Mouse (Mus musculus) C2C12 (cell line): ENCODE measurements around the gene Sys1. TPM values are rescaled to one million over a fixed set of nuclear protein-coding genes. Genes with fewer than 3 reads are reported as not detected.

ENCODE experiments used
- H3K27me3 ChIP-seq: one replicate; pipeline ENCODE4 v1.6.1; 2011; ENCODE audit not compliant: control insufficient read depth, insufficient read depth, insufficient read length
- H3K36me3 ChIP-seq: one replicate; pipeline ENCODE4 v1.6.1; 2011; ENCODE audit not compliant: control insufficient read depth, insufficient read depth
- H3K4me3 ChIP-seq: one replicate; pipeline ENCODE4 v1.5.1; 2011; ENCODE audit warnings: mild to moderate bottlenecking, control low read depth; ENCODE audit not compliant: poor library complexity, insufficient read depth, severe bottlenecking
- H3K79me2 ChIP-seq: one replicate; pipeline ENCODE4 v1.6.1; 2011; ENCODE audit not compliant: control insufficient read depth, insufficient read depth
- H3K79me3 ChIP-seq: one replicate; pipeline ENCODE4 v1.6.1; 2011; ENCODE audit warnings: low read depth, control low read depth
- H3ac ChIP-seq: one replicate; pipeline ENCODE3; 2011; ENCODE audit warnings: low read depth; ENCODE audit not compliant: control insufficient read depth, insufficient read length
- CEBPB ChIP-seq: IDR thresholded peaks from one replicate; pipeline ENCODE4 v1.6.1; 2011; ENCODE audit warnings: low read depth, mild to moderate bottlenecking, control low read depth, moderate library complexity
- CTCF ChIP-seq: IDR thresholded peaks from one replicate; pipeline ENCODE4 v1.5.1; 2011; ENCODE audit not compliant: control insufficient read depth, insufficient read depth, insufficient read length
- FOSL1 ChIP-seq: IDR thresholded peaks from one replicate; pipeline ENCODE4 v1.8.0; 2011; ENCODE audit warnings: mild to moderate bottlenecking, low read length; ENCODE audit not compliant: poor library complexity, insufficient read depth, severe bottlenecking
- MAX ChIP-seq: IDR thresholded peaks from one replicate; pipeline ENCODE4 v1.6.1; 2011; ENCODE audit warnings: mild to moderate bottlenecking, control low read depth
- MYOD1 ChIP-seq: IDR thresholded peaks from one replicate; pipeline ENCODE4 v1.6.1; 2011; ENCODE audit warnings: low read depth; ENCODE audit not compliant: control insufficient read depth, insufficient read length
- MYOG ChIP-seq: IDR thresholded peaks from one replicate; pipeline ENCODE4 v1.6.1; 2011; ENCODE audit not compliant: control insufficient read depth, insufficient read length; ENCODE audit errors: extremely low read depth
- USF1 ChIP-seq: IDR thresholded peaks from one replicate; pipeline ENCODE4 v1.6.1; 2011; ENCODE audit warnings: low read depth, mild to moderate bottlenecking, control low read depth, moderate library complexity
- polyA plus RNA-seq: library from polyadenylated mRNA; unstranded; fragments of >200 nt; fragmentation: generic; extraction: Trizol; gene quantifications from one replicate; pipeline ENCODE4 v1.2.1, GENCODE M21; 2012; ENCODE audit warnings: missing spikeins

The Sys1 gene
- polyA plus RNA-seq, 1 experiment, result 49.6 TPM

GRCm38 (mm10) chr2:164452000-164452676, 4.6 kb upstream of the Sys1 start:
- no peak for TF ChIP-seq MYOG
- TF ChIP-seq MYOD1, result peak; percentile 31
- Histone ChIP-seq H3K27me3 (no peaks in the 10 kb centered on the region), H3K4me3 (no peak overlapping the region), H3K79me3 (no peaks in the 10 kb centered on the region), H3K79me2 (no peaks in the 10 kb centered on the region), H3K36me3 (no peaks in the 10 kb centered on the region), H3ac (no peak overlapping the region)

- no peaks in the 10 kb centered on the region for H3K36me3 ChIP-seq
- H3K27me3 ChIP-seq, result no peaks in the 10 kb centered on the region
- H3K79me2 ChIP-seq, result no peaks in the 10 kb centered on the region
- TF ChIP-seq CTCF (no peak), MYOD1 (no peak), FOSL1 (no peak), CEBPB (no peak), MYOG (no peak), USF1 (no peak), MAX (no peak)
- no peak overlapping the region for H3K4me3 ChIP-seq
- no peaks in the 10 kb centered on the region for H3K79me3 ChIP-seq
- no peak overlapping the region for H3ac ChIP-seq
Measured at GRCm38 (mm10) chr2:164453047-164453757, 3.6 kb upstream of the Sys1 start.

GRCm38 (mm10) chr2:164453887-164454500, 2.8 kb upstream of the Sys1 start:
- H3K4me3 ChIP-seq, result no peak overlapping the region
- no peaks in the 10 kb centered on the region for H3K79me3 ChIP-seq
- no peaks in the 10 kb centered on the region for H3K36me3 ChIP-seq
- TF ChIP-seq MYOD1 (no peak), CEBPB (no peak), USF1 (no peak), FOSL1 (no peak), MYOG (no peak), MAX (no peak), CTCF (no peak)
- no peak overlapping the region for H3ac ChIP-seq
- H3K79me2 ChIP-seq, result no peaks in the 10 kb centered on the region
- no peaks in the 10 kb centered on the region for H3K27me3 ChIP-seq

GRCm38 (mm10) chr2:164454846-164455245, 1.9 kb upstream of the Sys1 start:
- H3K79me2 ChIP-seq, result no peaks in the 10 kb centered on the region
- H3K27me3 ChIP-seq, result no peaks in the 10 kb centered on the region
- H3K4me3 ChIP-seq, result no peak overlapping the region
- H3K79me3 ChIP-seq, result no peaks in the 10 kb centered on the region
- H3ac ChIP-seq, result no peak overlapping the region
- H3K36me3 ChIP-seq, result no peaks in the 10 kb centered on the region
- TF ChIP-seq USF1 (no peak), MYOG (no peak), CTCF (no peak), CEBPB (peak; percentile 98), FOSL1 (no peak), MYOD1 (no peak), MAX (no peak)

GRCm38 (mm10) chr2:164455421-164456190, 1.2 kb upstream of the Sys1 start:
- no peaks in the 10 kb centered on the region for H3K79me2 ChIP-seq
- H3K36me3 ChIP-seq, result no peaks in the 10 kb centered on the region
- H3ac ChIP-seq, result no peak overlapping the region
- H3K27me3 ChIP-seq, result no peaks in the 10 kb centered on the region
- TF ChIP-seq MYOG (no peak), CEBPB (no peak), MAX (no peak), MYOD1 (no peak), CTCF (no peak), FOSL1 (no peak), USF1 (no peak)
- no peak overlapping the region for H3K4me3 ChIP-seq
- H3K79me3 ChIP-seq, result no peaks in the 10 kb centered on the region
